Mouse (Mus musculus): ENCODE data around the gene E2f8. TPM values are rescaled to one million over a fixed set of nuclear protein-coding genes. Genes with fewer than 3 reads are reported as not detected.
A peak's percentile ranks its signal among the peaks of the same experiment; 100 is the strongest.

Gene E2f8
- total RNA-seq, 2 experiments from 2014 or later: 0.33 to 0.67 TPM

- DNase-seq: no peak
Measured at GRCm38 (mm10) chr7:48855461-48855860, 25.9 kb downstream of the E2f8 start.

GRCm38 (mm10) chr7:48853496-48853895, 27.9 kb downstream of the E2f8 start:
- no peak for DNase-seq

GRCm38 (mm10) chr7:48851529-48852104, 29.8 kb downstream of the E2f8 start:
- no peak for DNase-seq

- peak; percentile 15 for DNase-seq
Measured at GRCm38 (mm10) chr7:48847820-48848650, 33.4 kb downstream of the E2f8 start, which contains the start of gene Csrp3. Csrp3 (minus strand) TSS chr7:48848033.

- no peak for DNase-seq
Measured at GRCm38 (mm10) chr7:48846755-48847154, 34.6 kb downstream of the E2f8 start.

GRCm38 (mm10) chr7:48845213-48845973, 36.0 kb downstream of the E2f8 start:
- peak; percentile 17 for DNase-seq

- no peak for DNase-seq
Measured at GRCm38 (mm10) chr7:48843541-48843940, 37.9 kb downstream of the E2f8 start.

- no peak for DNase-seq
Measured at GRCm38 (mm10) chr7:48842353-48842752, 39.0 kb downstream of the E2f8 start.

GRCm38 (mm10) chr7:48841538-48841937, 39.9 kb downstream of the E2f8 start:
- no peak for DNase-seq

- DNase-seq: no peak
Measured at GRCm38 (mm10) chr7:48840545-48840944, 40.9 kb downstream of the E2f8 start.

GRCm38 (mm10) chr7:48838434-48838833, 43.0 kb downstream of the E2f8 start:
- no peak for DNase-seq

- no peak for DNase-seq
Measured at GRCm38 (mm10) chr7:48836949-48837348, 44.4 kb downstream of the E2f8 start.

- no peak for DNase-seq
Measured at GRCm38 (mm10) chr7:48834989-48835626, 46.3 kb downstream of the E2f8 start.

GRCm38 (mm10) chr7:48834371-48834970, 46.9 kb downstream of the E2f8 start:
- DNase-seq: no peak

- DNase-seq: no peak
Measured at GRCm38 (mm10) chr7:48832735-48833134, 48.7 kb downstream of the E2f8 start.

- DNase-seq: no peak
Measured at GRCm38 (mm10) chr7:48830395-48830794, 51.0 kb downstream of the E2f8 start.

- DNase-seq: no peak
Measured at GRCm38 (mm10) chr7:48829177-48829910, 52.1 kb downstream of the E2f8 start.

GRCm38 (mm10) chr7:48825170-48825569, 56.2 kb downstream of the E2f8 start:
- no peak for DNase-seq

- no peak for DNase-seq
Measured at GRCm38 (mm10) chr7:48824671-48825070, 56.7 kb downstream of the E2f8 start.

- no peak for DNase-seq
Measured at GRCm38 (mm10) chr7:48823621-48824020, 57.8 kb downstream of the E2f8 start.

- DNase-seq: no peak
Measured at GRCm38 (mm10) chr7:48821654-48822053, 59.7 kb downstream of the E2f8 start.

All from gastrocnemius, postnatal 25 days (tissue).